Mouse (Mus musculus) ovary, adult 18-20 months (tissue): Measurements from ENCODE around the gene Krt82.

Source experiments
- DNase-seq: peaks from one replicate; pipeline ENCODE4 v3.0.0; 2022; ENCODE audit warnings: low spot score, mixed read lengths

The Krt82 gene

DNA sequence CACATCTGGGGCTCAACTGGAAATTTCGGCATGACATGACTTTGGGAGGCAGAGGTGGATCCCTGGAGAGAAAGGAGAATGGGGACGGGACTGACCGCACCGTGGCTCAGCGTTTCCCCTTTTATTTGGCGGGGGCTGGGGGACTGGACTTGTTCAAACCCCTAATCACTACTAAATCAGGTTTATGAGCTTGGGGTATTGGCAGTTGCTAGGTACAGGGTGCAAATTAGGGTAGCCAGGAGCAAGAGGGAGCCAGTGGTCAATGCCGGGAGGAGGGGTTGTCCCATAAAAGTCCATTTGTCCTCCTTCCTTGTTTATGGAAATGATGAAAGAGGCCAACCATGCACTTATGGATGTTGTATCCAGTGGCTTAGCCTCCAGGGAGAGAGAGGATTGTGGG, at the start of gene Krt82:
Gene Krt82 (minus strand): TSS at position 101 of the 400 bp plus-strand sequence.
- no peak for DNase-seq

DNA sequence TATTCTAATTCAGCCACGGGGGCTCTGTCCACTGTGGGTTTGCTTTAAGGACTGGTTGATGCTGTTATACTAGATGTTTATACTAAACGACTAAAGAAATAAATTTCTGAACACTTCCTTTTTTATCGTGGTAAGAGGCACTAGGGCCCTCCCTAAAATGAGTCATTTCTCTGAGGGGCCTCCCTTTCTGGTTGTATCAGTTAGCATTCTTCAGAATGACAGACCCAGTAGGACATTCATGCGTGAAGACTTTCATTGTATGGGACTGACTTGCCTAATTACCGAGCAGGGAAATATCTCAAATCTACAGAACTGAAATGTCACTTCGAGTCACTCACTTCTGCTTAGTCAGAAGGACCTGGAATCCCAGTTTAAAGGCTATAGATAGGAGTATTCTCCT, 48.7 kb upstream of the Krt82 start:
- no peak for DNase-seq

DNA sequence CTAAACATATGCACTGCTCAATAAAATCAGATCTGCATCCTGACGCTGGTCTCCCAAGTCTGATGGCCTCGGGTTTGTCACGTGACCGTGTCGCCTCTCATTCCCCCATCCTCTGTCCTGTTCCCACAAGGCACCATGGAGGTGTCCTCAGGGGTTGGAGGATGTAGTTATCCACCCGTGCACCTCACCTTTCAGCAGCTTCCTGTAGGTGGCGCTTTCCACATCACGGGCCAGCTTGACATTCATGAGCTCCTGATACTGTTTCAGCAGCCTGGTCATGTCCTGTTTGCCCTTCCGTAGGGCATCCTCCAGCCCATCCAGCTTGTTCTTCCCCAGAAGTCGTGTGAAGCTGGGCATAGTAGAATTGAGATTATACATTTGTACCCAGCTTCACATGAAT, 37.7 kb upstream of the Krt82 start:
- DNase-seq = no peak

DNA sequence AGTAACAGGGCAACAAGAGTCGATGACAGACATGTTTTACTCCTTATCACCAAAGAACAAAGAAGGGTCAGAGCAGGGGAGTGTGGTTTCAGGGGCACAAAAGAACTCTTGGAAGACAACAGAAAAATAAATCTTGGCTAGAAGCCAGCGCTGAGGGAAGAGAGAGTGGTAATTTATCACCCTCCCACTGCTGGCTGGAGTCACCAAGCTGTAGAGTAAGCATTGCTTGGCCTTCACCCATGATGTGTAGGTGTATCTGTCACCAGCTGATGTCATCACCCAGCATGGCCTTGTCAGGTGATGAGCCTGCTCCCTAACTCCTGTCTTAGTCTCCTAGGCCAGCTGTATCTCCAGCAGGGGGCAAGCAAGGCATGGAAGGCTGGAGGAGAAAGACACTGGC, 34.0 kb upstream of the Krt82 start:
- DNase-seq = peak; percentile 16

- no peak for DNase-seq
Measured at GRCm38 (mm10) chr15:101583211-101583965, 32.9 kb upstream of the Krt82 start.

- DNase-seq = no peak
Measured at GRCm38 (mm10) chr15:101581701-101582100, 31.2 kb upstream of the Krt82 start.

- DNase-seq = no peak
Measured at GRCm38 (mm10) chr15:101575506-101575905, 25.0 kb upstream of the Krt82 start.

DNA sequence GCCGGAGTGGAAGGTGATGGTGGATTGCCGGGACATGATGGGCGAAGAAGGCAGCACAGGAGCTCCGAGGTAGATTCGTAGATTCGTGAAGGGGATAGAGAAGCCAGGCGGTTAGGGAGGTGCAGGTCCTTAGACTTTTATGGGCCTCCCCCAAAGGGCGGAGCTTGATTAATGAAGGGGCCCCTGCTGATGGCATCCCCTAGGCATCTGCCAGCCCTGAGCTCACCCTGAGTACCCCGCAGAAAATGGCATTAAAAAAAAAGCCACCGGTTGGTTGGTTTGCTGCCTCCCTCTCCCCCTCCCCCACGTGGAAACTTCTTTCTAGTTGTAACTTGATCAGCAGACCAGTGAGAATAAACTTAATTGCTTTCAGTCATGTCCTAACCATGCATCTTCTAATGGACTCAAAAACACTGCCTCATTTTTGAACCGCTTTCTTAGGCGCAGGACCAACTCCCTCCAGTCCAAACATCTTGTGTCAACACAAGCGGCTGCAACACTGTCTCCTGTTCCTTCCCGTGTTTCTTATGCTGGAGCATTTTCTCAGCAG, 23.4 kb upstream of the Krt82 start, which contains the start of gene Krt75:
Gene Krt75 (minus strand): TSS at position 109 of the 550 bp plus-strand sequence.
- no peak for DNase-seq

GRCm38 (mm10) chr15:101567780-101568179, 17.3 kb upstream of the Krt82 start:
- no peak for DNase-seq

DNA sequence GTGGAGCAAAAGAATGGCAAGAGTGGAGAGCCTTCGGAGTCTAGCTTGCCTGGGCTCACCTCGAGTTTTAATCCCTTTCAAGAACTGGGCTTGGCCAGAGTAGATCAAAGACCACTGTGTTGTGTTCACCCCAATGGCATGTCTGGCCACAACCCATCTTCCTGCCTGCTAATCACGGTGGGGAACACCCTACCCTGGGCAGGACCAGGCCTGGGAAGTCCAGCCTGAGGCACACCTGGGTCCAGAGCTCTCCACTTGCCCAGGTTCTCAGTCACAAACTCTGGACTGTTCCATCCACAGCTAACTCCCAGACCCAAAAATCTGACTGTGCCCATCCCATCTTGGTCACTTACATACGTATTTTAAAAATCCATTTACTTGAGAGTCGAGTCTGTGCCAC, 12.4 kb upstream of the Krt82 start, which contains the start of gene Krt90:
Gene Krt90 (minus strand): TSS at position 101 of the 400 bp plus-strand sequence.
- DNase-seq = no peak

- no peak for DNase-seq
Measured at GRCm38 (mm10) chr15:101558034-101558646, 7.7 kb upstream of the Krt82 start.

DNA sequence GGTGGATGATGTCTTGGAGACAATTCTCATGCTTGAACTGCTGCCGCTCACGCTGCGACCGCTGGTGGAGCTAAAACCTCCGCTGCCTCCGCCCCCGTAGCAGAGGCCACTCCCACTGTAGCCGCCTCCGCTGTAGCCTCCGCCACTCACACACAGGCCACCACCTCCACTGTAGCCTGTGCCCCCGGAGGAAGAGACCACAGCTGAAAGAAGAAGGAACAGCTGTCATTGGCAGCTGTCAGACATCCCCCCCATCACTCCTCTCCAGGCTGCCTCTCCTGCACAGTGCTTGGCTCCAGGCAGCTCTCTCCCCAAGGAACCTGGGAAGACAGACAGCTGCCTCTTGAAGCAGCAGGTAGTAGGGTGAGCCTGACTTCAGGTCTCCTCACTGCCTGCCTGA, 2.7 kb upstream of the Krt82 start:
- no peak for DNase-seq

DNA sequence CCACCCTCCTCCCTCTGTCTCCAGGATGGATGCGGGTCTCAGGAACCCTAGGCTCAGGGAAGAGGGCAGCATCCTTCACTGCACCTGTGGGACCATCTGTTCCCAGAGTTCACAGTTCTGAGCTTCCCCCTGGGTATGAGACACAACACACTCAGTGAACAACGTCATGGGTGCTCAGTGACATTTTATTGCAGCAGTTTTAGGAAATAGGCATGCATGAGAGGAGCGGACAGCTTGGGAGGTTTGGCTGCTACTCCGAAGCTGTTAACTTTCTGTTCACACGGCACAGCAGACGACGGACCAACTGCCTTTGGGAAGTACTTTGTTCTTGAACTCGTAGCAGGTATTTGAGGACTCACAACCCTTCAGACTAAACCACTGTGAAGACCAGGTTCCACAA, 1.7 kb upstream of the Krt82 start:
- no peak for DNase-seq

GRCm38 (mm10) chr15:101544478-101544877, 6.0 kb downstream of the Krt82 start:
- DNase-seq = no peak

DNA sequence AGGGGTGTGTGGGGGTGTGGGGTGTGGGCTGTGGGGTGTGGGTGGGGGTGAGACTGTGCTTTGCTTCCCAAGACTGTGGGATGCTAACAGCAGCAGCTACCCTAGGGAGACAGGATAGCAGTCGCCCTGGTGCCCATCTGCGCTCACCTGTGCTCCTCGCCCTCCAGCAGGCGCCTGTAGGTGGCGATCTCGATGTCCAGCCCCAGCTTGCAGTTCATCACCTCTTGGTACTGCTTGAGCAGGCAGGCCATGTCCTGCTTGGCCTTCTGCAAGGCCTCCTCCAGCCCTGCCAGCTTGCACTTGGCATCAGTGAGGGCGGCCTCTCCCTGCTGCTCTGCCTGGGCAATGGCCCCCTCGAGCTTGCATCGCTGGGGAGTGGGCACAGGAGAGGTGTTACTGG, 7.9 kb downstream of the Krt82 start:
- DNase-seq = no peak

- no peak for DNase-seq
Measured at GRCm38 (mm10) chr15:101538580-101538900, 11.9 kb downstream of the Krt82 start.

DNA sequence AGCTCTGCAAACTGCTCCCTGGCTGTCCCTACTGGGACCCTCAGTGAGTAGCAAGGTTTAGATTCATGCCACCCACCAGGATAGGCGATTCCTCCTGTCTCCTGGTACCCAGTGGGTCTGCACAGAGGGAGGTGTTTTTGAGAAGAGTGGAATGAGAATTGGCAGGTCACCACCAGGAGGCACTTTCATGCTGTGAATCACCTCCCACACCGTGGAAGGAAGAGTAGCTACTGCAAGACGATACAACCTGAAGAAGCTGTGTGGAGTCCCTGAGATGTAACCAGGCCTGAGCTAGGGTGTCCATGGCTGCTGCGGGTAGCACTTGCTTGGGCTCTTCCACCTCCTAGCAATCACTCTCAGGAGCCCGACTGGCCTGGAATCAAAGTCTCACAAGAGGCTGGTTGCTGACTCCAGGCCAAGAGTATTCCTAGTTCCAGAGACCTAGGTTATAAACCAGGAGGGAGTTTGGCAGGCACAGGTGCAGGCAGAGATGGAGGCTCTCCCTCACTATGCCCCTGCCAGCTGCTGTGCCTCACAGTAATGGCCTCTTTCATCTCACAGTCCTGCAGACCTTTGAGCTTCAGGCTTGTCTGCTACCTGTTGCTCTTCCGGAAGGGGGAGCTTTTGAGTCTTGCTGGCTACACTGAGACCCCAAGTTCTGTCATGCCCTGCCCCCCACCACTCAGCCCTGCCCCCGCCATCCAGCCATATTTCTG, 12.4 kb downstream of the Krt82 start:
- DNase-seq = no peak

- DNase-seq = no peak
Measured at GRCm38 (mm10) chr15:101536054-101536850, 14.2 kb downstream of the Krt82 start.

DNA sequence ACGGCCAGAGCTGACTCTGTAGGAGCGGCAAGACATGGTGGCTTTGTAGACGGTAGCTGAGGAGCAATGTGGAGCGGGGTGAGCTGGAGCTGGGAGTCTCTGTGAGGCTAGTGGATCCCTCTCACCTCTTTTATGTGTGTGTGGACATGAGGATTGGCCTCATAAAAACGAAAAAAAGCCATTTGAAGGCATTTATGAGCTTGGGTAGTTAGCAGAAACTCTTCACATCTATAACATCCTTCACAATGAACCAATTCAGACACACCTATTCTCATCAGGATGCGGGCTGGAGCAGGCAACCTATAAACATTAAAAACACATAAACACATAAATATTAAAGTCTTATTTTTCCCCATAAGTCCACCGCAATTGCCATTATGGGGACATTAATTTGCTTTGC, 17.7 kb downstream of the Krt82 start, which contains the start of gene Krt84:
Gene Krt84 (minus strand): TSS at position 101 of the 400 bp plus-strand sequence.
- no peak for DNase-seq

GRCm38 (mm10) chr15:101522556-101523232, 27.8 kb downstream of the Krt82 start:
- DNase-seq = no peak

- DNase-seq = peak; percentile 37
Measured at GRCm38 (mm10) chr15:101519792-101520191, 30.7 kb downstream of the Krt82 start.
